Mouse (Mus musculus) brain, embryonic 18.5 days (tissue): ENCODE measurements around the gene Fgfr4.
A peak's percentile ranks its signal among the peaks of the same experiment; 100 is the strongest.

Experiments
- DNase-seq: peaks from one replicate; pipeline ENCODE4 v3.0.0-alpha.2; 2012; ENCODE audit warnings: low read depth, low spot score

Fgfr4 gene

GRCm38 (mm10) chr13:55209649-55210192 is 57.3 kb downstream of the Fgfr4 start, which contains the start of gene Nsd1:
Nsd1 (plus strand) TSS chr13:55209782.
- DNase-seq = no peak

GRCm38 (mm10) chr13:55210193-55210970 is 57.9 kb downstream of the Fgfr4 start:
- peak; percentile 8 for DNase-seq

- DNase-seq = no peak
Observed at GRCm38 (mm10) chr13:55210971-55211220, 58.5 kb downstream of the Fgfr4 start.

- DNase-seq = peak; percentile 78
Observed at GRCm38 (mm10) chr13:55211221-55212010, 59.0 kb downstream of the Fgfr4 start.

- no peak for DNase-seq
Observed at GRCm38 (mm10) chr13:55212011-55212360, 59.5 kb downstream of the Fgfr4 start.

GRCm38 (mm10) chr13:55212361-55213137 is 60.1 kb downstream of the Fgfr4 start:
- DNase-seq = peak; percentile 18

- DNase-seq = no peak
Observed at GRCm38 (mm10) chr13:55213138-55213806, 60.8 kb downstream of the Fgfr4 start.
